Mouse (Mus musculus): ENCODE results near the gene Mrpl51. TPM values are rescaled to one million over a fixed set of nuclear protein-coding genes. Genes with fewer than 3 reads are reported as not detected.

The Mrpl51 gene
- polyA plus RNA-seq, 1 experiment, result 46.7 TPM

DNA sequence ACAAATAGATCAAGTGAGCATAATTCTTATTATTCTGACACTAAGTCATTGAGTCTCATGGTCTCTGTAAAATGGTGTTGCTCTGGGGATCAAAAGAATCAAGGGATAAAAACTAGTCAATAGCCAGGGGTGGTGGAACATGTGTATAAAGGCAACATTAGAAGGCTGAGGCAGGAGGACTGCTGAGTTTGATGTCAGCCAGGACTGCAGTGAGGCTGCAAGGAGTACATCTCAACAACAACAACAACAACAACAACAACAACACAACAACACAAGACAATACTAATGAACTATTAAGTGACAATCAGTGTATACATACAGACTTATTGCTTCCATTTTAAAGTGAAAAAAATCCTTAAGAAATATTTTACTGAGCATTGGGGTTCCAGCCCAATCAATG lies 785 bp upstream of the Mrpl51 start:
- DNase-seq (ENCODE audit: extremely low spot score in 1 of 2, low spot score in 1 of 2), result no peak

DNA sequence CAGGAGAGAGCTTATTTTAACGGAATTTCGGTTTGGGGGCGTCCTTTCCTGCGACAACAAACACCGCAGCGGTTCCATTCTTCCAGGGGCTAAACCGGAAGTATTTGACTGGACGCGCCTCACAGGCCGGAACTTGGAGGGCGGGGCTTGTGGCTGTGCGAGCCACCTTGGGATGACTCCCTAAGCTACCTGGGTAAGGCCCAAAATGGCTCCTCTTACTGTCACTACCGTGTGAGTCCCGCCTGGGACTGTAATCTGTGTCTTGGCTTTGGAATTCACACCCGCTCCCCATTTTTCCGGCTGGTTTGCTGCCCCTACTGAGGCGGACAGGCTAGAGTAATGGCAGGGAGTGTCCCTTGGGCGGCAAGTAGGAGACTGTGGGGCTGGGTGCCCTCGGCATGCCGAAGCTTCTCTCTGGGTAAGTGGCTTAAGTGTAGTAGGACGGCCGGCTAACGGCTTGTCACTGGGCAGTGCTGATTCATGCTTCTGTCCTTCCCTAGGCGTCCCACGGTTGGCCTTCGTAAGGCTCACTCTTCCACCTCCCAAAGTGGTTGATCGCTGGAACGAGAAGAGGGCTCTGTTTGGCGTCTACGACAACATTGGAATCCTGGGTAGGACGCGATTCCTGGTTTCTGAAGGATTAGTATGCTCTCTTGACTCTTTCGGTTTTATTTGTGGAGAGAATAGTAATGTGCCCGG lies 564 bp downstream of the Mrpl51 start:
- peak; percentile 83 to 92 for DNase-seq (ENCODE audit: extremely low spot score in 1 of 2, low spot score in 1 of 2)

DNA sequence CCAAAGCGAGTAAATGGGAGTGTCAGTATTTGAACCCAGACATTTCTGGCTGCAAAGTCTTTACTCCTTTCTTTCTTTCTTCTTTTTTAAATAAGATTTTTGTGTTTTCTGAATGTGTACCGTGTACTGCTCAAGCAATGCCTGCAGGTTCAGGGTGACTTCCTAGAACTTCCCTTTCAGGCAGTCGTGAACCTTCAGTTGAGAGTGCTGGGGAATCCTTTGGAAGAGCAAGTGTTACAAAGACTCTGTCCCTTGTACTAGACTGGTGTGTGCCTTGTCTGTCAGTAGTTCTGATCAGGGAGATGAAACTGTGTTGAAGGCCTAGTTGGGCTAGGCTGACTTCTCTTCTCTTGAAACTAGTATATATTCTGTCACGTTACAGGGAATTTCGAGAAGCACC lies 1.2 kb downstream of the Mrpl51 start:
- DNase-seq (ENCODE audit: extremely low spot score in 1 of 2, low spot score in 1 of 2), result no peak

DNA sequence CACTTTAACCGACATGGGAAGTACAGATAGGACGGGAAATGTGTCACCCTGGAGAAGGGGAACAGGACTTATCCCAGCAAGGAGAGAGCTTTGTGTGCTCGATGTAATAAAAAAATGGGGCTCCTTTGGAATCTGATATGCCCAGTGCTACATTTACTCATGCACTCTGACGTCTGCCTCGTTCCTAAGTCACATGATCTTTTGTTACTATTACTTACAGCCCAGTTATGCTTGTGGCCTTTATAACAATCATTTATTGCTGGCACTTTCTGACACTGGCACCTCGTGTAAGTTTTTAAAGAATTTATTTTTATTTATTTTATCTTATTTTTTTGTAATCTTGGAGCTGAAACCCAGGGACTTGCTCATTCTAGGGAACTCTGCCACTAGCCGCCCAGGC lies 1.8 kb downstream of the Mrpl51 start:
- no peak for DNase-seq (ENCODE audit: extremely low spot score in 1 of 2, low spot score in 1 of 2)

DNA sequence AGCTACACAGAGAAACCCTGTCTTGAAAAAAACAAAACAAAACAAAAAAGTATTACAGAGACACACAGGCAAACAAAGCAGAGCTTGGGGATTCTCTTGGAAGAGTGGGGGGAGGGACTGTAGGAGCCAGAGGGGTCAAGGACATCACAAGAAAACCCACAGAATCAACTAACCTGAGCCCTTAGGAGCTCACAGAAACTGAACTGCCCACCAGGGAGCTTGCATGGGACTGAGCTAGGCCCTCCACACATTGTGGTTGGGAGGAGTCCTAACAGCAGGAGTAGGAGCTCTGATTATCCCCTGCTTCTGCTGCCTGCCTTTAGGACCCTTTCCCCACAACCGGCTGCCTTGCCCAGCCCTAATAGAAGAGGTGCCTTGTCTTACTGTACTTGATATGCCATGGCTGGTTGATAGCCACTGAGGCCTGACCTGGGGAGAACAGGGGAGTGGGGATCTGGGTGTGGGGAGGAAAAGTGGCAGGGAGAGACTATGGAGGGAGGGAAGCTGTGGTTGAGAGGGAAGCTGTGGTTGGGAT lies 4.0 kb downstream of the Mrpl51 start:
- no peak for DNase-seq (ENCODE audit: extremely low spot score in 1 of 2, low spot score in 1 of 2)

DNA sequence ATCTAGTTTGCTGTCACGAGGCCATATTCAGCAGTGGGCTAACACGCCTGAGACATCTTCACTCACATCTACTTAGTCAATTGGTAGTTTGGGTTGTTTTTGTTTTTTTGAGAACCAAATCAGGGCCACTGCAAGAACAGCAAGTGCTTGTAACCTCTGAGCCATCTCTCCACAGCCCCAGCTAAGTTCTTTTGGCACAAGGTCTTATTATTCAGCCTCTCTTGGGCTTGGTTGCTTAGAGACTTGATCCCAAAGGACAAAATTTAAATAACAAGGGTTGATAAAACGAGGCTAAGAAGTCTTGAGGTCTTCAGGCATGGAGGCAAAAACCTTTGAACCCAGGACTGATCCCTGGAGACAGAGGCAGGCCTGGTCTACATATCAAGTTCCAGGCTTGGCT lies 4.7 kb downstream of the Mrpl51 start:
- DNase-seq (ENCODE audit: extremely low spot score in 1 of 2, low spot score in 1 of 2), result no peak

DNA sequence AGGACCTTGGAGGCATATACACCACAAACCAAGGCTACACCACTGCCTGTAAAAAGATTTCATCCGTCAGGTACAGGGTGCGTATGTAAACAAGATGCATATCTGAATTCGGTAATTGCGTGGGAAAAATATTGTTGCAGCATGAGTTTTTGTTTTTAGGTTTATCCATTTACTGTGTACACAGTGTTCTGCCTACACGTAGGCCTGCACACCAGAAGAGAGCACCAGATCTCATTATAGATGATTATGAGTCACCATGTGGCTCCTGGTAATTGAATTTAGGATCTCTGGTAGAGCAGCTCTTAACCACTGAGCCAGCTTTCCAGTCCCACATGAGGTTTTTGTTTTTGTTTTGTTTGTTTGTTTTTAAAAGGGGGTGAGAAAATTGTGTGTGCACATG lies 5.6 kb downstream of the Mrpl51 start:
- DNase-seq (ENCODE audit: extremely low spot score in 1 of 2, low spot score in 1 of 2), result peak in 1 of 2 experiments; percentile 42

DNA sequence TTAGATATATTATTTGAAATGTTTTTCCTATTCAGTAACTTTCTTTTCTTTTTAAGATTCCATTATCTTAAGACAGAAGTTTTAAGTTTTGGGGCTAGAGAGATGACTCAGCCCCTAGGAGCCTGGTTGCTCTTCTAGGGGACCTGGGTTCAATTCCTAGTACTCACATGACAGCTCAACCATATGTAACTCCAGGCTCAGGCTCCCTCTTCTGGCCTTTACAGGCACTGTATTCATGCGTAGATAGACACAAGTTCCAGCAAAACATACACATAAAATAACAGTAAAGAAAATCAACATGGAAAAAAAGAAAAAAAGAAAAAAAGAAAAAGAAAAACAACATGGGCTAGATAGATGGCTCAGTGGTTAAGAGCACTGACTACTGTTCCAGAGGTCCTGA lies 18.8 kb downstream of the Mrpl51 start:
- DNase-seq (ENCODE audit: extremely low spot score in 1 of 2, low spot score in 1 of 2), result no peak

DNA sequence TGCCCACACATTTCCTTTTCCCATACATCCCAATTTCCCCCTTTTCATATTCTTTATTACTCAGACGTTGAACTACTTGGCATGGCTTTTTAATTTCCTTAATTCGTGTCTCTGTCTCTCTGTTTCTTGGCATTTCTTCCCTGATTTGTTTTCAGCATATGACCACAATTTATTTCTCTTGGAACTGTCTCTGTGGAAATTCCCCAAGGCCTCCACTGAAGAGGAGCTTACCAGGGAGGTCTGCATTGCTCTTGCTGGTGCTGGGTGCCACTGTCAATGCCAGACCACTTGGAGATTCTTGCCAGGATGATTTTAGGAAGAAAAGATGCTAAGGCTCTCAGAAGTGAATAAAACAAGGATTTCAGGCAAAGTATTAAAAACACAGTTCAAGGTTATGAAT lies 21.0 kb downstream of the Mrpl51 start:
- DNase-seq (ENCODE audit: extremely low spot score in 1 of 2, low spot score in 1 of 2), result no peak

DNA sequence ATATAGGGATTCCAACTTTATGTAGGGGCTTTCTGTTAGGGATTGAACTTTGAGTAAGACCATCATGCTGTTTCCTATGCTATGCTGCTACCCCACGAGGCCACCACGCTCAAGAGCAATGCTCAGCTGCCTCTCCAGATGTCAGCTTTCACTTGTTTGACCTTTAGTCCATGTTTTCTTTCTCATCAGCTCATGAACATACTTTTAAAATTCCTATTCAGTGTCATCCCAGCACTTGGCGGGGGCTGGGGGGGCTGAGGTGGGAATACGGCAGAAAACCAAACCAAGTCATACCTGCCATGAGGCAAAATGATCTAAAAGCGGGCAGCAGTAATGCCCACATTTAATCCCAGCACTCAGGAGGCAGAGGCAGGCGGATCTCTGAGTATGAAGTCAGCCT lies 21.5 kb downstream of the Mrpl51 start:
- no peak for DNase-seq (ENCODE audit: extremely low spot score in 1 of 2, low spot score in 1 of 2)

DNA sequence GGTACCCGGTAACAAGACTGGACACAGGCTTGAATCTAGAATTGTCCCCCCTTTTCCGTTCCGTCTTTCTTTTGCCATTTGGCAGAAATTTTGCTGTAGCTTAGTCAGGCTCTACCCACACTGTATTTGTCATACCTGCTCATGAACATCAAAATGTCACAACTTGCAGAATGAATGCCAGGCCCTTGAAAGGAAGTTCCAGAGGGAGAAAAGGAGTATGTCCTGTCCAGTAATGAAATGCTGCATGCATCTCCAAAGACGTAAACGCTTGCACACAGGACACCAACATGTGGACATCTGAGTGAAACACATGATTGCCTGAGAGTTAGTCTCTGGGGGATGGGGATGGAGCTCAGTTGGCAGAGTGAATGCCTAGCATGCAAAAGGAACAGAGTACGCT lies 22.1 kb downstream of the Mrpl51 start:
- DNase-seq (ENCODE audit: extremely low spot score in 1 of 2, low spot score in 1 of 2), result no peak

DNA sequence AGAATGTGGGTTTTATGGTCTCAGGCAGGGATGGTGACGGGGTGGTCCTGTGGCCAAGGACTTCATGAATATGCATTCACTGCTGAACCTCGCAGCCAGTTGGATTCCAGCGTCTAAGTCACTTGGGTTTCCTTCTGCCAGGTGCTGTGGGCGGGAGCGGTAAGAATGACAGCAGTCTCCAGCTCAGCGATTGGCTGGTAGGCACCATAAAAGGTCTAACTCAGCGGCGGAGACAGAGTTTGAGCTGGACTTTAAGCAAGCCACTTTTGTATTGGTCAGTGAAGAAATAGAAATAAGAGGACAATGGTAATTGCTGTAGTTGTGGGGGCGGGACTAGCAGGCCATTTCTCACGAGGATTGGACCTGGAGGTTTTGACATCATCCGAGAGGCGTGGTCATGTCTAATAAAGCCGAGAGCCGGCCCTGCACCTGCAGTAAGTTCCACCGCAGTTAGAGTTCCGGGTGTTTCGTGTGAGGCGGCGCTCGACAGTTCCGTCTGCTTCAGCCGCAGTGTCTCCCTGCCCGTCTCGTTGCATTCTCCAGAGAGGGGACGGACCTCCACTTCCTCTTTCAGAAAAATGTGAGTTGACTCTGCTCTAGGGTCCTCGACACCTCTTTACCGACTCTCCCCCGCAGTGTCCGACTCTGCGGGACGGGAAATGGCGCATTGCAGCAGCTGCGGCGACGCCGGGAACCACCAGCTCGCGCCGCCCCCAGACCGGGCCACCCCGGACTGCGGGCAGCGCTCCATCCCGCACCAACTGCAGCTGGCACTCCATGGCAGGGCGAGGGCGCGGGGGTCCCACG lies 23.8 kb downstream of the Mrpl51 start, which contains the start of gene Vamp1:
Gene Vamp1 (plus strand): TSS at position 404 of the 807 bp plus-strand sequence.
- DNase-seq (ENCODE audit: extremely low spot score in 1 of 2, low spot score in 1 of 2), result peak; percentile 97 to 98

DNA sequence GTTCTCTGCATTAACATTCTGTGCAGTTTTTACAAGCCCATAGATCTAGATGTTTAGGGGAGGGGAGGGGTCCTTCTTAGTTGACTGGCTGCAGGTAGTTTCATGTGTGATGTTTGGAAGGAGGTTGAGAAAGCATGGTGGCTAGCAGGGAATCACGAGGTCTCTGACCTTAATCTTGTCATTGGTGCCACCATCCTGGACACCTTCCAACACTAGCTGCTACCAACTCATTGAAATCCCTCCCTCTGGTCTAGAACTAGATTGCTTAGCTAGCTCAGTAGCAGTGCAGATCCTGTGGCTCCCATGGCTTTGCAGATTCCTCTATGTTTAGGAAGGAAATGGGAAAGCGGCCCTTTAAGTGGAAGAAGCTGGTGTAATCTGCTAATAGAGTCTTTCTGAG lies 25.3 kb downstream of the Mrpl51 start:
- no peak for DNase-seq (ENCODE audit: extremely low spot score in 1 of 2, low spot score in 1 of 2)

DNA sequence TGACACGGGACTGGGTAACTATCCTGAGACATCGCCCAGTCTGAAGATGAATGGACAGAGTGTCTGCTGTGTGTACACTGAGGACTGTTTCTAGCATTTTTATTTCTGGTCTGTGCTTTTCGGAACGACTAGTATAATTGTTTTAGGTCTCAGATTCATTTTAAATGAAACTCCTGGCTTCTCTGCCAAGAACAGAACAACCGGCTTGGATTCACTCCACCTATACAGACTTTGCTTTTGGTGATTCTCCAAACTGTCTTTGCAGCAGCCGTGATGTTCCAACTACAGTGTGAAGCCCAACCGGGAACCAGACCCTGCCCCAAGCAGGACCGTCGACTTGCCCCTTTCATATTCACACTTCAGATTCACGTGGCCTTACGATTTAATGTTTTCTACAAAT lies 26.3 kb downstream of the Mrpl51 start:
- peak in 1 of 2 experiments; percentile 49 for DNase-seq (ENCODE audit: extremely low spot score in 1 of 2, low spot score in 1 of 2)

DNA sequence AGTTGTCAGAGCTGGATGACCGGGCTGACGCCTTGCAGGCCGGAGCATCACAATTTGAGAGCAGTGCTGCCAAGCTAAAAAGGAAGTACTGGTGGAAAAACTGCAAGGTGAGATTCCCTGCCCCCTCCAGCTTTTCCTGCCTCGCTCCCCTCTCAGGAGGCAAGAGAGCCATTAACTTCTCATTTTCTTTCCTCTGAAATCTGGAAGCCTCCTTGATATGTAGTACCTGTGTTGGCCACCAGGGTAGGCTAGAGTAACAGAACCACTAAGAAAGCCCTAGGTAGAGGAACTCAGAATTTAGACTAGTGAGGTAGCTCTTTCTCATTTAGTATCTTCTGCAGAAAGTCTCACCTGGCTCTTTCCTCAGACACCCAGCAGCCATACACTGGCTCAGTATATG lies 27.4 kb downstream of the Mrpl51 start:
- DNase-seq (ENCODE audit: extremely low spot score in 1 of 2, low spot score in 1 of 2), result peak; percentile 57 to 85

DNA sequence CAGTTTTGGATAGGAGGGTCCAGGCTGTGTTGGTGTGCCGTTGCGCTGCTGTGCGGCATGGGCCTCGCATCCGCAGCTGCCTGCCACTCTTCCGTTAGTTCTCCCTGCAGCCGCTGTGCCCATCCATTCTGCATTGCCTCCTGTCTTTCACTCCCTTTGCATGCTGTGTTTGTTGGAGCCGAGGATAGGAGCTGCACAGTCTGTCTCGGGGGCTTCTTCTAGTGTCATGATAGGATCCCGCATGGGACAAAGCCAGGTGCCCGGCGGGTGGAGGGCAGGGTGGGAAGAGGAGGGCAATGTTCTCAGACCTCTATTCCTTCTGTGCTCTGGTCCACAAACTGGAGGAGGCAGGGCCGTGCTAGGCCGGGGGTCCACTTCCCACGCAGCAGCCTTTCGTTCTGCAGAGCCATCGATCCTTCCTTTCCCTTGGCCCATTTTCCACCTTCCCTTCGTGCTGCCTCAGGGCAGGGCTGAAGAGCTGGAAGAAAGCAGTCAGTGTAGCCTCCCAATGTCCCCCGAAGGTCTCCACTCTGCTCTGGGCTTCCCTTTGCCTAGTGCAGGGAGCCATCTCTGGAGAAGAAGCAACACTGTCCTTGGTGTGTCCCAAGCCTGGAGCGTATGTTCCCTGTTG lies 29.6 kb downstream of the Mrpl51 start:
- no peak for DNase-seq (ENCODE audit: extremely low spot score in 1 of 2, low spot score in 1 of 2)

DNA sequence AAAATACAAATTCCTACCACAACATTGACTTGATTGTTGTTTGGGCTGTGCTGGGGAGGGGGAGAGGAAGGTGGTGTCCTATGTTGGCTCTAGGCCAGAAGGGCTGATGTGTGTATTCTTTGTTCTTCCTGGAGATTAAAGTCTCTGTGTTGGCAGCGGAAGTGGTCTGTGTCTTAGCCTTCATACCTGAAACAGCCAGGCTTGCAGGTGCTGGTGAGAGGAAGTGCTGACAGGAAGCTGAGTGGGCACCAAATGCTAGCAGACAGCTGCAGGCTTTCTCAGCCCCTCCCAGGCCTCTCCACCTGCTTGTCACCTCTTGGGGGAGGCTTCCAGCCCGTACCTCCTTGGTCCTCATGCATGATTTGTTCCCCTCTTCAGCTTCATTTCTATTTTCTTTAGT lies 30.5 kb downstream of the Mrpl51 start:
- no peak for DNase-seq (ENCODE audit: extremely low spot score in 1 of 2, low spot score in 1 of 2)

DNA sequence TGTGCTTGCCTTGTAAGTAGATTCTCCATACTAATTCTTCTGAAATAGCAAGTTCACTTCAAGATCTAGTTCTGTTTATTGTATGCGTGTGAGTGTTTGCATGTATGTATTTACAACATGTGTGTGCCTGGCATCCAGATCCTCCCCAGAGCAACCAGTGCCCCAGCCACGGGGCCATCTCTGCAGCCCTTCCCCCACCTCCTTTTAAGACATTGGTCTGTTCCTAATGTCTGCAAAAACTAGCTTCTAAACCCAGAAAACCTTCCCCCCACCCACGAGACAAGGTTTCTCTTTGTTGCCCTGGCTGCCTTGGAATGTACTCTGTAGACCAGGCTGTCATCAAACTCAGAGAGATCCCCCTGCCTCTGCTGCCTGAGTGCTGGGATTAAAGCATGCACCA lies 31.0 kb downstream of the Mrpl51 start:
- DNase-seq (ENCODE audit: extremely low spot score in 1 of 2, low spot score in 1 of 2), result no peak

DNA sequence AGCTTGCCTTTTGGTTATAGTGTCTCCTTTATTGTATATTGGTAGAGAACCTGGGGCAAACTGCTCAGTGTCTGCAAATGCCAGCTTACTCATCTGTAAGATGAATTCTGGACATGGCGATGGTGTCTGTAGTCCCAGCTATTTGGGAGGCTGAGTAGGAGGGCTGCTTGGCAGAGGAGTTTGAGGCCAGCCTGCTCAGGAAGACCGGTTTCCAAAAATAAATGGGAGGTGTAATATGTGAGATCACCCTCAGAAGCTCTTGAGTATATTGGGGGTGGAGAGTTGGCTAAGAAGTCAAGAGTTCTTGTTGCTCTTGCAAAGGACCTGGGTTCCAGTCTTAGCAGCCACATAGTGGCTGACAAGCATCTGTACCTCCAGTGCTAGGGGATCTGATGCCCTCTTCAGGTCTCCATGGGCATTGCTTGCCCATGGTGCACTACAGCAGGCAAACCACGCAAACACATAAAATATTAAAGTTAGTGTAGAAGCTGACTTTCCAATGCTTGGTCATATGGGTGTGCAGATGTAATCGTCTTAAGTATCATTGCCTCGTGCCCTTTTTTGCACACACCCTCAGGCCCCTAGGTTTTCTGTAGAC lies 34.0 kb downstream of the Mrpl51 start:
- DNase-seq (ENCODE audit: extremely low spot score in 1 of 2, low spot score in 1 of 2), result peak; percentile 39 to 64

DNA sequence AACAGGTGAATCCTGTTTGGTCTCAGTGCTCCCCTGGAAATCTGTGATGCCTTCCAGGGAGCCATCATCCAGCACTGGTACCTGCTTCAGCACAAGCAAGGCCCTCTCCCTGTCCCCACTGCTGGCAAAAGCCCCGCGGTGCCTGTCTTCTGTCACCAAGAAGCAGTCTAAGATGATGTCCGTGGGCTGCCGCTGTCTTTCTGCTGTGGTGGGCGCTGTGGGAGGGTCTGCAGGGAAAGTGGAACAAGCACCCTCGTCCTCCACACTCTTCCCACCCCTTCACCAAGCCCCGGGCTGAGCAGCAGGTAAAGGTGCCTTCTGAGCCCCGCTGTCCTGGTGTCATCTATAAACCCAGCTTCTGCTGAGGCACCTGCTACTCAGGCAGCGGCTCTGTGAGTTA lies 39.0 kb downstream of the Mrpl51 start:
- no peak for DNase-seq (ENCODE audit: extremely low spot score in 1 of 2, low spot score in 1 of 2)
